Mouse (Mus musculus) ES-E14 (cell line): ENCODE measurements around the gene Cela1. TPM values are rescaled to one million over a fixed set of nuclear protein-coding genes. Genes with fewer than 3 reads are reported as not detected.

Experiments
- DNase-seq: peaks from one replicate; pipeline ENCODE4 v3.0.0-alpha.2; 2013; ENCODE audit warnings: low read depth, low spot score
- H3K27ac ChIP-seq: 2 replicates; pipeline ENCODE4 v1.5.1; 2012; ENCODE audit warnings: low read depth, mild to moderate bottlenecking, low read length, moderate library complexity, mixed read lengths; ENCODE audit not compliant: poor library complexity, insufficient read depth, severe bottlenecking
- H3K36me3 ChIP-seq: 2 replicates; pipeline ENCODE4 v1.6.1; 2012; ENCODE audit warnings: mild to moderate bottlenecking, low read length, moderate library complexity, mixed read lengths; ENCODE audit not compliant: control insufficient read depth, poor library complexity, insufficient read depth, severe bottlenecking
- H3K4me1 ChIP-seq, 2 experiments: fragments of 150-350 bp in 1 of 2; sonication (generic) in 1 of 2; 2 replicates each; pipeline ENCODE4 v1.6.1; 2012; ENCODE audit warnings: low read length in 2 of 2, mild to moderate bottlenecking in 1 of 2, mixed read lengths in 1 of 2; ENCODE audit not compliant: control insufficient read depth in 2 of 2, insufficient read depth in 2 of 2, poor library complexity in 1 of 2
- H3K4me3 ChIP-seq, 2 experiments: fragments of 150-350 bp in 1 of 2; sonication (generic) in 1 of 2; 2 replicates each; pipeline ENCODE4 v1.5.1; 2012; ENCODE audit warnings: low read length in 2 of 2, low read depth in 1 of 2, mild to moderate bottlenecking in 1 of 2, mixed read lengths in 1 of 2; ENCODE audit not compliant: insufficient read depth in 1 of 2, poor library complexity in 1 of 2, severe bottlenecking in 1 of 2
- H3K9ac ChIP-seq: 2 replicates; pipeline ENCODE4 v1.6.1; 2012; ENCODE audit warnings: low read depth, mild to moderate bottlenecking, low read length, mixed read lengths; ENCODE audit not compliant: poor library complexity, insufficient read depth, severe bottlenecking
- H3K9me3 ChIP-seq: fragments of 150-350 bp; sonication (generic); 2 replicates; pipeline ENCODE4 v1.6.1; 2012; ENCODE audit warnings: low read depth, mild to moderate bottlenecking, low read length; ENCODE audit not compliant: control insufficient read depth, insufficient read depth
- CHD2 ChIP-seq: IDR thresholded peaks from 2 replicates; pipeline ENCODE4 v1.6.1; 2014; ENCODE audit warnings: mild to moderate bottlenecking, low read depth, low read length, inconsistent platforms
- HCFC1 ChIP-seq: IDR thresholded peaks from 2 replicates; pipeline ENCODE4 v1.6.1; 2012; ENCODE audit warnings: low read length, inconsistent platforms, borderline replicate concordance; ENCODE audit not compliant: insufficient read depth
- MAFK ChIP-seq: IDR thresholded peaks from 2 replicates; pipeline ENCODE4 v1.6.1; 2014; ENCODE audit warnings: mild to moderate bottlenecking, low read depth, low read length, inconsistent platforms; ENCODE audit not compliant: insufficient read depth
- ZC3H11A ChIP-seq: IDR thresholded peaks from 2 replicates; pipeline ENCODE4 v1.6.1; 2012; ENCODE audit warnings: low read depth, mild to moderate bottlenecking, inconsistent platforms, low read length, borderline replicate concordance
- ZNF384 ChIP-seq: IDR thresholded peaks from 2 replicates; pipeline ENCODE4 v1.6.1; 2012; ENCODE audit warnings: low read depth, low read length, inconsistent platforms
- in situ Hi-C, 2 experiments: fragments of 600-800 bp; cut with MboI; formaldehyde crosslinking; loops; one replicate each; pipeline ENCODE4 v1.15.1; 2025; ENCODE audit warnings: low sequenced_read_pairs in 2 of 2, inconsistent platforms in 1 of 2; ENCODE audit not compliant: unreplicated experiment in 2 of 2
- total RNA-seq: library from RNA; depleted of rRNA; stranded (reverse); fragments of 300-350 nt; gene quantifications from 2 replicates; pipeline ENCODE4 v1.2.3, GENCODE M21; 2012

The Cela1 gene
- total RNA-seq, 1 experiment, result 2.4 TPM

DNA sequence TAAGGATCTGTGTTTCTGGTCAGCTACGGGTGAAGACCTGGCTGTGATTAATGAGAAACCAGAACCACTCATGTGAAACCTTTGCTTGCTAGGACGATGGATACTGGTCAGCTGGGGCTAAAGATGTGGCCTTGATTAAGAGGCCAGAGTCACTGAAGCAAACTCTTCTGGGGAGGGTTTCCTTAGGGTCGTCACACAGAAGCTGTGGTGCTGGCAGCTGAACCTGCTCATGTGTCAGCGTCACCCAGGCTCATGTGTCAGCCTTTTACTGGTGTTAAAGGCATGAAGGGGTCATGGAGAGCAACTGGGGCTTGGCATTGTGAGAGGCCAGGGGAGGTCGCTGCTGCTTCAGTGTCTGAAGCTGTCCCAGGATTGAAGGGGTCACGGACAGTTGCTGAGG lies 23.1 kb upstream of the Cela1 start:
- in situ Hi-C loops, result no loop called here
- Histone ChIP-seq H3K4me1 (peaks cover 2 to 8% of the 10 kb centered on the region in 2 experiments; a peak in 1 of 4 replicates), H3K9me3 (no peaks in the 10 kb centered on the region), H3K36me3 (no peaks in the 10 kb centered on the region), H3K9ac (no peak overlapping the region), H3K4me3 (no peak overlapping the region), H3K27ac (no peak overlapping the region)
- DNase-seq, result no peak
- TF ChIP-seq HCFC1 (no peak), ZC3H11A (no peak), ZNF384 (no peak), CHD2 (no peak), MAFK (no peak)

DNA sequence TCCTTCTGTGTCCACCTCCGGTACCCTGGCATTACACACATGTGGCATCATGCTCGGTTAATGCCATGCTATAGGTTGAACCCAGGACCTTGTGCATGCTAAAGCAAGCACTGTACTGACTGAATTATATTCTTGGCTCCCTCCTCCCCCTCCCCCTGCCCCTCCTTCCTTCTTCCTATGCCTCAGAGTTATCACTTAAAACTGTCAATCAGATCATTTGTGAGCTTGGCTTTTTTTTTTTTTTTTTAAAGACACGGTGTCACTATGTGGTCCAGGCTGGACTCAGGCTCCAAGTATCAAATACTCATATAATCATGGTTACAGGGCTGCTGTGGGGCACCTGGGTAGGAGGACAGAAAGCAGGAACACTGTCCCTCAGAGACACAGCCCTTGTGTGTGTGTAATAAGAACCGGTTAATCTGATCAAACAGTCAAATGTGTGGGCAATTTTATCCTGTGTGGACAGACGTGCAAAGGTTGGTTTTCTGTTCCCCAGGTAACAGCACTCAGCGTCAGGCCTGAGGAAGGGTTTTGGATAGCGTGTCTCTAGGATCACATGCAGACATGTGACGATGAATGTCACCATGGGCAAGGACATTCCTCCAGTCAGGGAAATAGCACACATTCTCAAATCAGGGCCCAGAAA lies 20.8 kb upstream of the Cela1 start:
- Histone ChIP-seq H3K36me3 (no peaks in the 10 kb centered on the region), H3K27ac (no peak overlapping the region), H3K9ac (no peak overlapping the region), H3K4me1 (peaks cover 2 to 12% of the 10 kb centered on the region in 2 experiments; a peak in 1 of 4 replicates), H3K4me3 (no peak overlapping the region), H3K9me3 (no peaks in the 10 kb centered on the region)
- DNase-seq, result no peak
- in situ Hi-C loops, result no loop called here
- no peak for TF ChIP-seq HCFC1
- TF ChIP-seq ZC3H11A, result no peak
- no peak for TF ChIP-seq ZNF384

DNA sequence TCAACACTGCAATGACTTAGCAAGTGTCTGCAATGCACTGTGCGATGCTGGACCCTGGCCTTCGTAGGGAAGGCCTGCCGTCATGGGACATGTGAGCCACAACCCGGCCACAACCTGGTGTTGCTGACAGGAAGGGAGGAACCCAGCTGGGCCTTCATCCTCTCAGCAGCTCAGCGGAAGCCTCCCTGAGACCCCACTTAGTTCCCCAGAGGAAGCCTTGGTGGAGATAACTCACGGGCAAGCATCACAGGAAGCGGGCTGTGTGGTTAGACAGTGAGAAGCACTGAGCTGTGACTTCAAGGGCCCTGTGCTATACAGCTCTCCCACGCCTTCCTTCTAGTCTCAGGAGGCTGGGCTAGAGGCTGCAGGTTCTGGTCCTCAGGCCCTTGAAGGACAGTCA lies 18.5 kb upstream of the Cela1 start:
- Histone ChIP-seq H3K36me3 (no peaks in the 10 kb centered on the region), H3K27ac (no peak overlapping the region), H3K9me3 (no peaks in the 10 kb centered on the region), H3K9ac (no peak overlapping the region), H3K4me3 (no peak overlapping the region), H3K4me1 (peaks cover 0 to 14% of the 10 kb centered on the region in 2 experiments; a peak in 1 of 4 replicates)
- in situ Hi-C loops, result no loop called here
- no peak for DNase-seq
- TF ChIP-seq CHD2, result no peak
- TF ChIP-seq ZNF384, result no peak
- no peak for TF ChIP-seq HCFC1
- TF ChIP-seq ZC3H11A, result no peak
- TF ChIP-seq MAFK, result no peak

DNA sequence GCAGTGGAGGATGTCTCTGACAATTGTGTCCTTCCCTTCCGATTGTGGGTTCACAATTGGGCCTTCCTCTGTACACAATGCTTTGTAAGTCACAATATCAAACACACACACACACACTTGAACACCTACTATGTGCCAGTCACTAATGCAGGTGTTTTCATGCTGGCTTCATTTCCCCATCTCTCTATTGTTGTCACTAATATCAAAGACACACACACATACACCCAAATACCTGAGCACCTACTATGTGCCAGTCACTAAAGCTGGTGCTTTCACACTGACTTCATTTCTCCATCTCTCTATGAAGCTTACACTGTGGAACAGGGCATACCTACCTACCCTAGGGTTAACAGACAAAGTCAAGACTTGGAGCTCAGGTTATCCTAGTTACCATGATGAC lies 17.7 kb upstream of the Cela1 start:
- Histone ChIP-seq H3K36me3 (no peaks in the 10 kb centered on the region), H3K4me1 (peaks cover 0 to 14% of the 10 kb centered on the region in 2 experiments; a peak in 1 of 4 replicates), H3K27ac (no peak overlapping the region), H3K9ac (no peak overlapping the region), H3K4me3 (no peak overlapping the region), H3K9me3 (no peaks in the 10 kb centered on the region)
- in situ Hi-C loops, result no loop called here
- no peak for DNase-seq
- TF ChIP-seq MAFK, result no peak
- no peak for TF ChIP-seq HCFC1
- no peak for TF ChIP-seq CHD2
- TF ChIP-seq ZNF384, result no peak
- TF ChIP-seq ZC3H11A, result no peak

DNA sequence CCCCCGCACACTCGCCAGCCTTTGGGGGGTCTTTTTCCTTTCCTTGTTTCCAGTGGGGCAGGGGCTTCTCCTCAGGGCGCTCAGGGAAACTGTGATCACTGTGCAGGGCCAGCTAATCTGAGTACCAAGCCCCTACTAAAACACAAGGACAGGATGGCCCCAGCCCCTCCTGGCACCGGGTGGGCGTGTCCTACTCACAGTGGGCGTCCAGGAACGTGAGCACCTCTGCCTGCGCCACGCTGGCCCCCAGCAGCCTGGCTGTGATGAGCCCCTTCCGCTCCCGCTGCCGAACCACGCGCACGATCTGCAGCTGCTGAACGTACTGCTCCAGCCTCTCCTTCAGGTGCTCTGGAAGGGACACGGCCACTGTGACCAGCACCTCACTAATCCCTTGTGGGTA lies 16.2 kb upstream of the Cela1 start:
- no peaks in the 10 kb centered on the region for H3K9me3 ChIP-seq
- in situ Hi-C loops, result no loop called here
- no peak overlapping the region; the same call in 1 of the 2 replicates for H3K9ac ChIP-seq
- no peak for DNase-seq
- no peak overlapping the region for H3K27ac ChIP-seq
- no peaks in the 10 kb centered on the region for H3K36me3 ChIP-seq
- peaks cover 0 to 15% of the 10 kb centered on the region in 2 experiments; a peak in 1 of 4 replicates for H3K4me1 ChIP-seq
- TF ChIP-seq ZNF384 (no peak), ZC3H11A (no peak), HCFC1 (no peak), CHD2 (no peak), MAFK (no peak)
- H3K4me3 ChIP-seq, result no peak overlapping the region
